Mouse (Mus musculus) neural tube, embryonic 15.5 days (tissue): Measurements from ENCODE around the gene Dpp9. TPM values are rescaled to one million over a fixed set of nuclear protein-coding genes. Genes with fewer than 3 reads are reported as not detected.

Source experiments
- ATAC-seq: fragments of 200-750 bp; cut with Nextera tagmentation; 2 replicates; pipeline ENCODE4 v1.8.0; 2017; ENCODE audit warnings: mild to moderate bottlenecking, moderate TSS enrichment, moderate library complexity; ENCODE audit not compliant: low FRiP score
- H3K27ac ChIP-seq: fragments of 300-500 bp; sonication (generic); replicated peaks from 2 replicates; pipeline ENCODE4 v1.5.1; 2015; ENCODE audit warnings: mild to moderate bottlenecking, inconsistent platforms
- H3K27me3 ChIP-seq: fragments of 300-500 bp; sonication (generic); replicated peaks from 2 replicates; pipeline ENCODE4 v1.6.1; 2015; ENCODE audit warnings: inconsistent platforms
- H3K36me3 ChIP-seq: fragments of 300-500 bp; sonication (generic); 2 replicates; pipeline ENCODE4 v1.6.1; 2015; ENCODE audit warnings: inconsistent platforms
- H3K4me1 ChIP-seq: fragments of 300-500 bp; sonication (generic); 2 replicates; pipeline ENCODE4 v1.6.1; 2015; ENCODE audit warnings: inconsistent platforms
- H3K4me2 ChIP-seq: fragments of 300-500 bp; sonication (generic); 2 replicates; pipeline ENCODE4 v1.6.1; 2015; ENCODE audit warnings: inconsistent platforms, mild to moderate bottlenecking, moderate library complexity
- H3K4me3 ChIP-seq: fragments of 300-500 bp; sonication (generic); replicated peaks from 2 replicates; pipeline ENCODE4 v1.5.1; 2015; ENCODE audit warnings: mild to moderate bottlenecking, inconsistent platforms
- H3K9ac ChIP-seq: fragments of 300-500 bp; sonication (generic); replicated peaks from 2 replicates; pipeline ENCODE4 v1.6.1; 2015; ENCODE audit warnings: mild to moderate bottlenecking, inconsistent platforms
- H3K9me3 ChIP-seq: fragments of 300-500 bp; sonication (generic); replicated peaks from 2 replicates; pipeline ENCODE4 v1.6.1; 2016; ENCODE audit warnings: inconsistent platforms
- WGBS: fragments of 180-500 bp; shearing (Covaris S2); methylation state at CpG from one replicate; pipeline ENCODE4 v1.1.7; 2015; ENCODE audit warnings: mixed read lengths; 5-methylcytosine and 5-hydroxymethylcytosine counted together
- polyA plus RNA-seq: library from polyadenylated mRNA; unstranded; fragments of >200 nt; fragmentation: Nextera tagmentation; extraction: Ambion mirVana; gene quantifications from 2 replicates; pipeline ENCODE4 v1.2.1, GENCODE M21; 2015

Gene Dpp9
- polyA plus RNA-seq, 1 experiment from 2014 or later = 22.4 TPM

GRCm38 (mm10) chr17:56202476-56202875 lies 16.2 kb downstream of the Dpp9 start:
- no peak overlapping the region for H3K4me3 ChIP-seq
- 93% methylated on average over 8 of the region's 8 CpGs for WGBS
- no peaks in the 10 kb centered on the region for H3K27me3 ChIP-seq
- no peaks in the 10 kb centered on the region for H3K4me1 ChIP-seq
- ATAC-seq = no peak
- H3K36me3 ChIP-seq = peaks cover 89% of the 10 kb centered on the region
- no peak overlapping the region for H3K4me2 ChIP-seq
- no peak overlapping the region for H3K27ac ChIP-seq
- no peak overlapping the region for H3K9ac ChIP-seq
- no peaks in the 10 kb centered on the region for H3K9me3 ChIP-seq

- H3K9ac ChIP-seq = no peak overlapping the region
- no peaks in the 10 kb centered on the region for H3K27me3 ChIP-seq
- no peak overlapping the region for H3K4me2 ChIP-seq
- H3K4me3 ChIP-seq = no peak overlapping the region
- ATAC-seq = no peak
- no peaks in the 10 kb centered on the region for H3K4me1 ChIP-seq
- H3K36me3 ChIP-seq = peaks cover 89% of the 10 kb centered on the region
- H3K27ac ChIP-seq = no peak overlapping the region
- WGBS = 73% methylated on average over 3 of the region's 3 CpGs
- H3K9me3 ChIP-seq = no peaks in the 10 kb centered on the region
Measured at GRCm38 (mm10) chr17:56201642-56202041, 17.1 kb downstream of the Dpp9 start.

GRCm38 (mm10) chr17:56200586-56200985 lies 18.1 kb downstream of the Dpp9 start:
- 84% methylated on average over 9 of the region's 9 CpGs for WGBS
- peaks cover 89% of the 10 kb centered on the region for H3K36me3 ChIP-seq
- no peak overlapping the region for H3K27ac ChIP-seq
- H3K9me3 ChIP-seq = no peaks in the 10 kb centered on the region
- no peak overlapping the region for H3K4me2 ChIP-seq
- no peak overlapping the region for H3K9ac ChIP-seq
- no peak overlapping the region for H3K4me3 ChIP-seq
- no peak for ATAC-seq
- H3K27me3 ChIP-seq = no peaks in the 10 kb centered on the region
- no peaks in the 10 kb centered on the region for H3K4me1 ChIP-seq

GRCm38 (mm10) chr17:56196860-56197259 lies 21.8 kb downstream of the Dpp9 start:
- H3K27me3 ChIP-seq = no peaks in the 10 kb centered on the region
- ATAC-seq = no peak
- no peaks in the 10 kb centered on the region for H3K9me3 ChIP-seq
- H3K36me3 ChIP-seq = peaks cover 89% of the 10 kb centered on the region
- H3K4me1 ChIP-seq = no peaks in the 10 kb centered on the region
- H3K27ac ChIP-seq = no peak overlapping the region
- H3K4me3 ChIP-seq = no peak overlapping the region
- H3K9ac ChIP-seq = no peak overlapping the region
- H3K4me2 ChIP-seq = no peak overlapping the region
- WGBS = 73% methylated on average over 2 of the region's 2 CpGs

- Histone ChIP-seq H3K27me3 (no peaks in the 10 kb centered on the region), H3K9me3 (no peaks in the 10 kb centered on the region), H3K27ac (no peak overlapping the region), H3K36me3 (peaks cover 92% of the 10 kb centered on the region), H3K4me3 (no peak overlapping the region), H3K4me1 (no peaks in the 10 kb centered on the region), H3K4me2 (no peak overlapping the region), H3K9ac (no peak overlapping the region)
- 92% methylated on average over 13 of the region's 13 CpGs for WGBS
- ATAC-seq = no peak
Measured at GRCm38 (mm10) chr17:56194765-56195164, 23.9 kb downstream of the Dpp9 start.

- no peak overlapping the region for H3K4me2 ChIP-seq
- no peaks in the 10 kb centered on the region for H3K9me3 ChIP-seq
- H3K9ac ChIP-seq = no peak overlapping the region
- H3K27ac ChIP-seq = no peak overlapping the region
- no peaks in the 10 kb centered on the region for H3K4me1 ChIP-seq
- H3K27me3 ChIP-seq = no peaks in the 10 kb centered on the region
- WGBS = 97% methylated on average over 12 of the region's 12 CpGs
- H3K36me3 ChIP-seq = peaks cover 96% of the 10 kb centered on the region
- no peak for ATAC-seq
- no peak overlapping the region for H3K4me3 ChIP-seq
Measured at GRCm38 (mm10) chr17:56194357-56194756, 24.3 kb downstream of the Dpp9 start.

- no peaks in the 10 kb centered on the region for H3K9me3 ChIP-seq
- no peak overlapping the region for H3K4me2 ChIP-seq
- WGBS = 90% methylated on average over 6 of the region's 6 CpGs
- no peak for ATAC-seq
- H3K27me3 ChIP-seq = no peaks in the 10 kb centered on the region
- no peak overlapping the region for H3K27ac ChIP-seq
- peaks cover 93% of the 10 kb centered on the region for H3K36me3 ChIP-seq
- no peak overlapping the region for H3K4me3 ChIP-seq
- no peak overlapping the region for H3K9ac ChIP-seq
- H3K4me1 ChIP-seq = no peaks in the 10 kb centered on the region
Measured at GRCm38 (mm10) chr17:56191266-56191665, 27.4 kb downstream of the Dpp9 start.

- peaks cover 36% of the 10 kb centered on the region for H3K4me1 ChIP-seq
- H3K9me3 ChIP-seq = no peaks in the 10 kb centered on the region
- H3K4me2 ChIP-seq = peak overlapping the region; percentile 83
- H3K36me3 ChIP-seq = peaks cover 55% of the 10 kb centered on the region
- peak overlapping the region; percentile 66 for H3K27ac ChIP-seq
- no peak overlapping the region for H3K9ac ChIP-seq
- ATAC-seq = no peak
- no peaks in the 10 kb centered on the region for H3K27me3 ChIP-seq
- 24% methylated on average over 11 of the region's 11 CpGs for WGBS
- no peak overlapping the region for H3K4me3 ChIP-seq
Measured at GRCm38 (mm10) chr17:56185281-56186141, 33.2 kb downstream of the Dpp9 start.

- peak within 1 kb of the TSS; percentile 92 for H3K4me3 ChIP-seq
- H3K4me2 ChIP-seq = peak within 1 kb of the TSS; percentile 83
- H3K4me1 ChIP-seq = peaks cover 36% of the 10 kb centered on the region
- peak within 1 kb of the TSS; percentile 76 for H3K27ac ChIP-seq
- no peaks in the 10 kb centered on the region for H3K27me3 ChIP-seq
- peak; percentile 96 for ATAC-seq
- under 1% methylated on average over 47 of the region's 47 CpGs for WGBS
- no peaks in the 10 kb centered on the region for H3K9me3 ChIP-seq
- H3K9ac ChIP-seq = peak within 1 kb of the TSS; percentile 83
- H3K36me3 ChIP-seq = peaks cover 57% of the 10 kb centered on the region
Measured at GRCm38 (mm10) chr17:56183658-56184103, 35.0 kb downstream of the Dpp9 start, which contains the start of gene Mydgf. Gene Mydgf, minus strand, starts transcription at chr17:56183920.

GRCm38 (mm10) chr17:56182975-56183657 lies 35.6 kb downstream of the Dpp9 start:
- Histone ChIP-seq H3K4me3 (peak overlapping the region; percentile 92), H3K4me1 (peaks cover 36% of the 10 kb centered on the region), H3K36me3 (peaks cover 55% of the 10 kb centered on the region), H3K27me3 (no peaks in the 10 kb centered on the region), H3K4me2 (peak overlapping the region; percentile 83), H3K9me3 (no peaks in the 10 kb centered on the region), H3K9ac (peak overlapping the region; percentile 83), H3K27ac (peak overlapping the region; percentile 76)
- ATAC-seq = peak; percentile 48
- WGBS = 2% methylated on average over 14 of the region's 14 CpGs

- no peak overlapping the region for H3K27ac ChIP-seq
- peaks cover 11% of the 10 kb centered on the region for H3K4me1 ChIP-seq
- no peak for ATAC-seq
- H3K9ac ChIP-seq = no peak overlapping the region
- peaks cover 54% of the 10 kb centered on the region for H3K36me3 ChIP-seq
- H3K9me3 ChIP-seq = no peaks in the 10 kb centered on the region
- WGBS = 97% methylated on average over 3 of the region's 3 CpGs
- H3K4me2 ChIP-seq = no peak overlapping the region
- H3K4me3 ChIP-seq = no peak overlapping the region
- H3K27me3 ChIP-seq = no peaks in the 10 kb centered on the region
Measured at GRCm38 (mm10) chr17:56175416-56175815, 43.3 kb downstream of the Dpp9 start.
